Mouse (Mus musculus) myocyte (in vitro differentiated cells): ENCODE measurements at regions not wholly inside any gene's neighbourhood (a gene's known extent, or its start where the extent isn't known, plus 50 kb on each side); places are given as distances from the start of the nearest gene placed in this dataset.
"Not testable (repeated sequence)": the region's sequence is repeated elsewhere in the genome, so short reads cannot be mapped to it uniquely, and the experiment has no call there.

ENCODE experiments used
- MAX ChIP-seq: IDR thresholded peaks from one replicate; pipeline ENCODE4 v1.6.1; 2011; ENCODE audit warnings: low read depth, mild to moderate bottlenecking, control low read depth
- MYOD1 ChIP-seq, 3 experiments: IDR thresholded peaks; one replicate each; pipeline ENCODE4 v1.6.1; 2011; ENCODE audit warnings: control low read depth in 2 of 3, low read depth in 2 of 3, mild to moderate bottlenecking in 2 of 3, moderate library complexity in 1 of 3; ENCODE audit not compliant: insufficient read length in 2 of 3, control insufficient read depth in 1 of 3
- POLR2A ChIP-seq: IDR thresholded peaks from one replicate; pipeline ENCODE4 v1.6.1; 2011; ENCODE audit warnings: low read depth, mild to moderate bottlenecking, control low read depth, moderate library complexity; ENCODE audit not compliant: insufficient read length

DNA sequence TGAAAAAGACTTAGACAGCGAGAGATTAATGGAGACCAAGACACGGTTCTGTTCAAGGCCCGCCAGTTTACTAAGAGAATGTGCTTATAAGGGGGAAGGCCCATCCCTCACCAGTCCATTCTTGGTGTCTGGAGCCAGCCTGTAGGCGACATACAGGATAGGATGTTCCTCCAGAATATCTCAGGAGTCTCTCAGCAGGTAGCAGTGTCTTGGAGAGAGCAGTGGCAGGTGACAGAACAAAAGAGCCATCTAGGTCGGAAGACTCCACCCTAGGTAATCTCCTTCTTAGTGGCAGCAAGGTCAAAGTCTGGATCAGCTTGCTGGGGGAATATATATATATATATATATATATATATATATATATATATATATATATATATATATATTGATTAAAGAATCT lies 105.4 kb downstream of the Vmn2r79 start:
- TF ChIP-seq MYOD1 (IDR thresholded peaks at IDR 0.05; ENCODE audit: control insufficient read depth in 1 of 3, insufficient read length in 2 of 3, low read depth in 2 of 3); MAX; POLR2A: not testable (repeated sequence)
